Mouse (Mus musculus) midbrain, embryonic 16.5 days (tissue): Measurements from ENCODE around the gene Fcgr1. TPM values are rescaled to one million over a fixed set of nuclear protein-coding genes. Genes with fewer than 3 reads are reported as not detected.

Source experiments
- ATAC-seq: fragments of 200-750 bp; cut with Nextera tagmentation; 2 replicates; pipeline ENCODE4 v1.8.0; 2017; ENCODE audit warnings: moderate TSS enrichment
- H3K27ac ChIP-seq: fragments of 300-500 bp; sonication (generic); 2 replicates; pipeline ENCODE4 v1.5.1; 2014; ENCODE audit warnings: mild to moderate bottlenecking, low read length, mixed read lengths
- H3K27me3 ChIP-seq: fragments of 300-500 bp; sonication (generic); 2 replicates; pipeline ENCODE4 v1.6.1; 2014; ENCODE audit warnings: low read depth, low read length, mixed read lengths; ENCODE audit not compliant: control insufficient read depth, insufficient read depth
- H3K36me3 ChIP-seq: fragments of 300-500 bp; sonication (generic); 2 replicates; pipeline ENCODE4 v1.6.1; 2014; ENCODE audit warnings: mild to moderate bottlenecking, low read length, moderate library complexity, mixed read lengths; ENCODE audit not compliant: control insufficient read depth, insufficient read depth
- H3K4me1 ChIP-seq: fragments of 300-500 bp; sonication (generic); 2 replicates; pipeline ENCODE4 v1.6.1; 2014; ENCODE audit warnings: mild to moderate bottlenecking, low read length, mixed read lengths; ENCODE audit not compliant: control insufficient read depth, insufficient read depth
- H3K4me2 ChIP-seq: fragments of 300-500 bp; sonication (generic); 2 replicates; pipeline ENCODE4 v1.6.1; 2014; ENCODE audit warnings: mild to moderate bottlenecking, low read length, mixed read lengths
- H3K4me3 ChIP-seq: fragments of 300-500 bp; sonication (generic); 2 replicates; pipeline ENCODE4 v1.5.1; 2014; ENCODE audit warnings: low read depth, mild to moderate bottlenecking, low read length, moderate library complexity, mixed read lengths
- H3K9ac ChIP-seq: fragments of 300-500 bp; sonication (generic); 2 replicates; pipeline ENCODE4 v1.6.1; 2014; ENCODE audit warnings: low read depth, low read length, mixed read lengths
- H3K9me3 ChIP-seq: fragments of 300-500 bp; sonication (generic); replicated peaks from 2 replicates; pipeline ENCODE4 v1.6.1; 2014; ENCODE audit warnings: mild to moderate bottlenecking, low read length, mixed read lengths; ENCODE audit not compliant: control insufficient read depth, poor library complexity, severe bottlenecking
- WGBS: fragments of 180-500 bp; shearing (Covaris S2); extraction: QIAGEN DNeasy Blood & Tissue Kit; methylation state at CpG from one replicate; pipeline ENCODE4 v1.1.7; 2014; 5-methylcytosine and 5-hydroxymethylcytosine counted together
- polyA plus RNA-seq: library from polyadenylated mRNA; unstranded; fragments of >200 nt; fragmentation: Nextera tagmentation; extraction: Ambion mirVana; gene quantifications from 2 replicates; pipeline ENCODE4 v1.2.1, GENCODE M21; 2015

Gene Fcgr1
- polyA plus RNA-seq, 1 experiment from 2014 or later = 1.5 TPM

DNA sequence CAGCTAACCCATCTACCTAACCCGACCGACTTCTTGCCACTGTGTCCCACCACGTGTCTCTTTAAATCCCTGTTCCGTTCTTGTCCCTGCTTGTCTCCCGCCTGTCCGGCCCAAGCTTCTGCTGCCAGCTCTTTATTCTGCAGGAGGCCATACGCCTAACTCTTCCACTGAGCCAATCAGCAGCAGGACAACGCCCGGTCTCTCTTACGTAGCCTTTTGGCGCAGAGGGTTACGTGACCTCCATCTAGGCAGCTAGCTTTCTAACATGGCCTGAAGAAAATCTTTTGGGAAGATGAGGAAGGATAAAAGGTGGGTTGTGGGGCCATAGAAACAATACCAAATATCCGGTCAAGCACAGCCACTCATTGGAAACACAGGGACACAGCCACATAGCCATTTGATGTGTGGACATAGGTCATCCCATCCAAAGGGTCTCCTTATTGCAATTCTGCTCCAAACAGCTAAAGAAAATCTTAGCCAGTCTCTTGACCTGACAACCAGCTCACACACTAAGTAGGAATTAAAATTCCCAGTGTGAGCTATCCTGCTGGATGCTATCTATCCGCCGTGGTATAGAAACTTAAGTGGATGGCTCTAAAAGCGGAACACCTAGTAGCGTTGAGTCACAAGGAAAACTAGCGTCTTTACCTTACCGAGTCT is 31.4 kb downstream of the Fcgr1 start:
- Histone ChIP-seq H3K4me3 (peak overlapping the region; percentile 45), H3K36me3 (no peaks in the 10 kb centered on the region), H3K4me1 (peaks cover 12% of the 10 kb centered on the region; the same call in 1 of the 2 replicates), H3K9ac (peak overlapping the region; percentile 75), H3K9me3 (no peaks in the 10 kb centered on the region), H3K27me3 (no peaks in the 10 kb centered on the region), H3K27ac (peak overlapping the region; percentile 96), H3K4me2 (peak overlapping the region; percentile 56)
- ATAC-seq = peak; percentile 86
- under 1% methylated on average over 19 of the region's 19 CpGs for WGBS

DNA sequence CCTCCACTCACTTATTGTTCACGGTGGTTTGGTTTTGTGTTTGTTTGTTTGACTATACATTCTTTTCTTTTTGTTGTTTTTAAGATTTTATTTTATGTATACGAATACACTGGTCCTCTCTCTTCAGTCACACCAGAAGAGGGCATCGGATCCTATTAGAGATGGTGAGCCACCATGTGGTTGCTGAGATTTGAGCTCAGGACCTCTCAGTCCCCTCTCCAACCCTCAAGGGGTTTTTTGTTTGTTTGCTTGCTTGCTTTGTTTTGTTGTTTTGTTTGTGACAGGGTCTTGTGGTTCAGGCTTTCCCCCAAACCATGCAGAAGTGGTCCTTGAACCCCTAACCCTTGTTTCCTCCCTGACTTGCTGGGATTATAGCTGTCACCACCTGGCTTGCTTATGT is 32.1 kb downstream of the Fcgr1 start:
- H3K4me2 ChIP-seq = peak overlapping the region; percentile 56
- no peaks in the 10 kb centered on the region for H3K27me3 ChIP-seq
- WGBS = 56% methylated on average over 3 of the region's 3 CpGs
- peaks cover 12% of the 10 kb centered on the region; the same call in 1 of the 2 replicates for H3K4me1 ChIP-seq
- H3K27ac ChIP-seq = peak overlapping the region; percentile 96
- no peak for ATAC-seq
- no peaks in the 10 kb centered on the region for H3K36me3 ChIP-seq
- peak overlapping the region; percentile 75 for H3K9ac ChIP-seq
- peak overlapping the region; percentile 45 for H3K4me3 ChIP-seq
- no peaks in the 10 kb centered on the region for H3K9me3 ChIP-seq

DNA sequence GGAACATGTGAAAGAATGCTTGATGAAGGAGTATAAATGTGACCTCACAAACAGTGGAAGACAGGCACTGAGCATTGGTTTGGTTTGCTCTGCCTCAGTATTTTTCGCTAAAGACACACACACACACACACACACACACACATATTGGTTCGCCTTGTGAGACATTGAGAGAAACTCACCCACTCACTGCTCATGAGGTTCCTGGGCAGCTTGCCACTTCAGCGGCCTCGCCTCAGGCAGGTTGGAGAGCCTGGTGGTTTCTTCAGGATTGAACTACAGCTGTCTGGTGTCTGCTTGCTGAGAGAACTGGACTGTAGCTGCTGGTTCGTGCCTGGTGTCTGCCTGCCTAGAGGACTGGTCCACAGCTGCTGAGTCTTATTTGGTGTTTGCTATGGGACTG is 33.5 kb downstream of the Fcgr1 start:
- Histone ChIP-seq H3K9ac (no peak overlapping the region), H3K36me3 (no peaks in the 10 kb centered on the region), H3K4me1 (peaks cover 12% of the 10 kb centered on the region; the same call in 1 of the 2 replicates), H3K4me3 (no peak overlapping the region), H3K27me3 (no peaks in the 10 kb centered on the region), H3K9me3 (no peaks in the 10 kb centered on the region), H3K4me2 (no peak overlapping the region), H3K27ac (no peak overlapping the region)
- no peak for ATAC-seq
- WGBS = 89% methylated on average over 5 of the region's 5 CpGs

DNA sequence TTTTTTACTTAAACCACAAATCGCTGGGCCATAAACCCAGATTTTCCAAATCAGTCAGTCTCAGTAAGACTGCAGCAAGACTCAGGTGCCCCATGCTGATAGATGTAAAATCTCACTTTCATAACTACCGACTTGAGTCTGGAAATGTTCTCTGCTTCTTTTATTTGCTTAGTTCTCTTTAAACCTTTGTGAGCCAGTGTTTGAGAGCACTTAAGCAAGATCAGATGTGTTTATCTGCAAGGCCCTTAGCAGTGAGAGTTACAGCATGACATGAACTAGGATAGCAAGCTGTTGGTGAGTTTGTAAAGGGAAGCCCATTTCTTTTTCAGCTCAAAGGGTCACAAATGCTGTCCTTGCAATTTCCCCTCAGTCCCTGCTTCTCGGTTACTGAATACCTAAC is 36.6 kb downstream of the Fcgr1 start:
- Histone ChIP-seq H3K9ac (no peak overlapping the region), H3K27me3 (no peaks in the 10 kb centered on the region), H3K4me3 (no peak overlapping the region), H3K4me1 (peaks cover 7% of the 10 kb centered on the region; the same call in 1 of the 2 replicates), H3K9me3 (no peaks in the 10 kb centered on the region), H3K4me2 (no peak overlapping the region), H3K36me3 (no peaks in the 10 kb centered on the region), H3K27ac (no peak overlapping the region)
- 84% methylated on average over 3 of the region's 3 CpGs for WGBS
- no peak for ATAC-seq

DNA sequence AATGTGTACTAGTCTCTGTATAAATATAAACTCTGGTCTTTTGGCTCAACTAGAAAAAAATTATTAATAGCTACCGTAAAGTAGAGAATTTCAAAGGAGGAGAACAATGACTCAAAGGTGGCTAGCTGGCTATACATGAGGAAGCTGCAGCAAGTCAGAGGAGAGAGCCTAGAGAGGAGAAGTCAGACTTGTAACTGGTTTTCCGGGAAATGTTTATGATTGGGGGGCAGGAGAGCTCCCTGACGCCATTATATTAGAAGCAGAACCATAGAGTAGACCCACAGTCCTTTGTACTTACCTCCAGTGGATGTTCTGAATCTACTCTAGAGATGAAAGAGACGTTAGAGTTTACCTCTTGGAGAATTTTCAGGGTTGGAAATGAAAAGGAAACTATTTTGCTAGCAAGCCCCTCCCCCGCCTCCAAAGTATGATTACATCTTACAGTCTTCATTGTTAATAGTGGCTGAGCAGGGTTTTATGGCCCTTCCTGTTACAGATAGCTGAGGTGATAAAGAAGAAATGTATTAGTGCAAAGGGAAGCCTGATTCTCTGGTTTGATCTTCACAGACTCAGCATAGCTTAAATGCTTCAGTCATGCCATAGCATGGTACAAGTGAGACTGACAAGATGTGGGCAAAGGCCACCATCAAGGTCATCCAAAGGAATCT is 37.7 kb downstream of the Fcgr1 start:
- Histone ChIP-seq H3K4me2 (no peak overlapping the region), H3K4me1 (0 out of 2 replicates have a peak, but pooled peaks cover under 1% of the 10 kb centered on the region), H3K27me3 (no peaks in the 10 kb centered on the region), H3K4me3 (no peak overlapping the region), H3K36me3 (no peaks in the 10 kb centered on the region), H3K9me3 (no peaks in the 10 kb centered on the region), H3K9ac (no peak overlapping the region), H3K27ac (no peak overlapping the region)
- ATAC-seq = no peak
- 86% methylated on average over 5 of the region's 5 CpGs for WGBS

DNA sequence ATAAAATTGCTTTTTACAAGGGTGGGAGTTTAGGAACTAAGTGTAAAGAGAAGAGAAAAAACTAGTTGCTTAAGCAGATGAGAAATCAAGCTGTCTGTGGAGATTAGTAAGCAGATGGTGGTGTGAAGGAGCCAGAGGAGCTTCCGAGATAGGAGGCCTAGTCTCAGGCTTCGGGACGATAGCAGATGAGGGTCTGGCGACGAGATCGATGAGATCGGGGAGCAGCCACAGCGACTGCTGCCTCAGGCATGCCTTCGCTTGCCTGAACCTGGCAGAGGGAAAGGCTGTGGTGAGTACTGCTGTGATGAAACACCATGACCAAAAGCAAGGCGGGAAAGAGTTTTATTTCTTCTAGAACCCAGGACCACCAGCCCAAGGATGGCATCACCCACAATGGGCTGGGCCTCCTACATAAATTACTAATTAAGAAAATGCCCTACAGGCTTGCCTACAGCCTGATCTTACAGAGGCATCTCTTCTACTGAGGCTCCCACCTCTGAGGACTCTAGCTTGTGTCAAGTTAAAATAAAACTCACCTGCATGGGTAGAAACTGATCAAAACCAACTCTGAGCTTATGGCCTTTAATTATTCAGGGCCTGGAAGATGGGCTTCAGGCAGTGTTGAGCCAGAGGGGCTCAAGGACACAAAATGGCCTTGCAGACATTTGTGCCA is 39.0 kb downstream of the Fcgr1 start:
- no peak for ATAC-seq

DNA sequence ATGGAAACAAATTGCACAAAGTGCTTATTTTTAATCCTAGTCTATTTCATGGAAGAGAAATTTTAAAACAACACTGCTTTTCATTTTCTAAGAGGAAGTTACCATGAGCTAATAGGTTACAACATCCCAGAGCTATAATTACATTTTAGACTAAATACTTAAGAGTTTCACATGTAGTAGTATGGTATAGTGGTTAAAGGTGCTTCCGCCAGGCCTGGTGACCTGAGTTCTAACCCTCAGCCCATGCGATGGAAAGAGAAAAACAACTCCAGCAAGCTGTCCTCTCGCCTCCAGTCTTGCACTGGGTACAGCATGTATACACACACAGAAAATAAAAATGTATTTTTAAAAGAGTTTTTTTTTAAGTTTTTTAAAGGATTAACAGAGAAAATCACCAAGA is 42.0 kb downstream of the Fcgr1 start:
- Histone ChIP-seq H3K36me3 (no peaks in the 10 kb centered on the region), H3K9me3 (no peaks in the 10 kb centered on the region), H3K4me2 (no peak overlapping the region), H3K9ac (no peak overlapping the region), H3K27me3 (no peaks in the 10 kb centered on the region), H3K4me3 (no peak overlapping the region), H3K4me1 (peaks cover 5% of the 10 kb centered on the region), H3K27ac (no peak overlapping the region)
- ATAC-seq = no peak
- 89% methylated on average over 3 of the region's 3 CpGs for WGBS

More for the DNA sequence above, 39.0 kb downstream of the Fcgr1 start:
- H3K4me3 ChIP-seq = no peak overlapping the region
- no peak overlapping the region for H3K9ac ChIP-seq
- H3K4me2 ChIP-seq = no peak overlapping the region
- 57% methylated on average over 10 of the region's 10 CpGs for WGBS
- H3K9me3 ChIP-seq = no peaks in the 10 kb centered on the region
- no peaks in the 10 kb centered on the region for H3K4me1 ChIP-seq
- H3K27ac ChIP-seq = no peak overlapping the region
- no peaks in the 10 kb centered on the region for H3K36me3 ChIP-seq
- no peaks in the 10 kb centered on the region for H3K27me3 ChIP-seq

DNA sequence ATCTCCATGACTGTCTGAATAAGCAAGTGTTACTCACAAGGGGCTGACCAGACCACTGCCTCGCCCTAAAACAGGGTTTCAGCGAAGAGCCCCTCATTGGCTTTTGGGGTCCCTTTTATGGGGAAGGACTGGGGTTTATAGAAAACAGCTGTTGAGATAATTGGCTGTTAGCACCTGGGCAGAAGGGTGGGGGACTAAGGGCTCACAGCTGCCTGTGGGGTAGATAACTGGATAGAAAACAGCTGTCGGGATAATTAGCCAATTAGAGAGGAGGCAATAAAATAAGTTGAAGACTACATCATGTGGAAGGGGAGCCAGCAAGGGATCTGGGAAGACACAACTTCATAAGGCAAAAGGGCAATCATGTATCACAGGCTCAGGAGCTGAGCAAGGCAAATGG is 42.9 kb downstream of the Fcgr1 start:
- Histone ChIP-seq H3K4me1 (peaks cover 5% of the 10 kb centered on the region), H3K36me3 (no peaks in the 10 kb centered on the region), H3K4me3 (no peak overlapping the region), H3K4me2 (no peak overlapping the region), H3K9ac (no peak overlapping the region), H3K9me3 (no peaks in the 10 kb centered on the region), H3K27me3 (no peaks in the 10 kb centered on the region), H3K27ac (no peak overlapping the region)
- no peak for ATAC-seq
- WGBS = 95% methylated on average over 3 of the region's 3 CpGs

DNA sequence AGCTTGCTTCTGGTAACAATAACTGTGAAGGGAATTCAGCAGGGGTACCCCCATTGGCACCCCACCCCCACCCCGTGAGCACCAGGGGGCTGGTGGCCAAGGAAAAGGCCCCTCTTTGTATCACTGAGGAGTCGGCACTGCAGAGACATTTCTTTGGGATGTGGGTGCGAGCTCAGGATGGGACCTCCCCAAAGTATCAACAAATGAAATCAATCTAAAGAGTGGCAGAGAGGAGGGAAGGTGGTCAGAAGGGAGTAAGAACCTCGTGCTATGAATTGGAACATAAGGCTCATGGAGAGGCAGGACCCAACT is 44.8 kb downstream of the Fcgr1 start:
- WGBS = 56% methylated on average over 4 of the region's 4 CpGs
- Histone ChIP-seq H3K4me1 (peaks cover 13% of the 10 kb centered on the region), H3K27me3 (no peaks in the 10 kb centered on the region), H3K9ac (no peak overlapping the region), H3K9me3 (no peaks in the 10 kb centered on the region), H3K36me3 (no peaks in the 10 kb centered on the region), H3K4me3 (no peak overlapping the region), H3K4me2 (no peak overlapping the region), H3K27ac (no peak overlapping the region)
- ATAC-seq = no peak
